ENCODE assay signal across 9 mouse cellular contexts in the genomic region with DNA sequence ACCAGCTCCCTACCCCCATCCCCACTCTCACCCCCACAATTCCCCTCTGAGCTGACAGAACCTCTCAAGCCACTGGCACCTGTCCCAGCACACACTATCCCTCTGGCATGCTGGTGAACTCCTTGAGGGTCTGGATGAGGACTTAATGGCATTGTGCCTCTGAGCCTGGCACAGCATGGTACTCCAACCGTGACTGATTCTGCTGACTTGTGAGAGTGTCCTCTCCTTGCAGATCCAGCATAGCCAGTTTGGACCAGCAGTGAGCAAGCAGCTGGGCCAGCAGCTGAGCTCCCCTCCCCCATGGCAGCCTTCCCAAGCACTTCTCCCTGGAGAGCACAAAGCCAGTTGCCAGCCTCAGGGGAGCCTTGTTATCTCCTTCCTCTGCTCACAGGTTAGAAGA. TPM values are rescaled to one million over a fixed set of nuclear protein-coding genes. Genes with fewer than 3 reads are reported as not detected.
DNase-seq lines count a peak whose midpoint lies in the region; ATAC-seq lines count a peak whose summit lies in the region.
"Had no signal": no experiment of that assay in that cellular context is flagged by ENCODE, and none has a peak within 500 bp of the region (broad histone marks: within the 10 kb centered on the region; RNA-seq: fewer than 3 reads in every experiment).

No protein-coding gene starts in this region.

- H3K4me1 ChIP-seq in hindbrain, embryonic 10.5 days (replicated peaks): peaks cover 40% of the 10 kb centered on the region
- peaks cover 9% of the 10 kb centered on the region for H3K4me1 ChIP-seq in hindbrain, embryonic 12.5 days
- peaks cover 55% of the 10 kb centered on the region for H3K4me1 ChIP-seq in heart, embryonic 13.5 days
- peaks cover 7% of the 10 kb centered on the region; the same call in 1 of the 2 replicates for H3K4me1 ChIP-seq in stomach, embryonic 15.5 days

- no peak overlapping the region for H3K4me2 ChIP-seq in hindbrain, embryonic 12.5 days (replicated peaks)
- no peak overlapping the region for H3K4me2 ChIP-seq in heart, embryonic 13.5 days
- H3K4me2 ChIP-seq in stomach, embryonic 15.5 days: no peak overlapping the region

- no peak overlapping the region for H3K4me3 ChIP-seq in hindbrain, embryonic 10.5 days
- no peak overlapping the region for H3K4me3 ChIP-seq in hindbrain, embryonic 12.5 days
- no peak overlapping the region for H3K4me3 ChIP-seq in heart, embryonic 13.5 days
- no peak overlapping the region for H3K4me3 ChIP-seq in stomach, embryonic 15.5 days (replicated peaks)

- no peaks in the 10 kb centered on the region for H3K27me3 ChIP-seq in hindbrain, embryonic 10.5 days (ENCODE audit: insufficient read depth, poor library complexity, severe bottlenecking)
- no peaks in the 10 kb centered on the region for H3K27me3 ChIP-seq in hindbrain, embryonic 12.5 days
- H3K27me3 ChIP-seq in heart, embryonic 13.5 days (replicated peaks): no peaks in the 10 kb centered on the region
- no peaks in the 10 kb centered on the region for H3K27me3 ChIP-seq in stomach, embryonic 15.5 days (replicated peaks)
- H3K27me3 ChIP-seq: CH12.LX had no signal

- no peaks in the 10 kb centered on the region for H3K36me3 ChIP-seq in hindbrain, embryonic 10.5 days
- no peaks in the 10 kb centered on the region for H3K36me3 ChIP-seq in hindbrain, embryonic 12.5 days
- H3K36me3 ChIP-seq in heart, embryonic 13.5 days: no peaks in the 10 kb centered on the region
- no peaks in the 10 kb centered on the region for H3K36me3 ChIP-seq in stomach, embryonic 15.5 days

- no peak overlapping the region for H3K9ac ChIP-seq in hindbrain, embryonic 12.5 days
- H3K9ac ChIP-seq in heart, embryonic 13.5 days: peak overlapping the region; percentile 57
- no peak overlapping the region for H3K9ac ChIP-seq in stomach, embryonic 15.5 days

- no peak for ATAC-seq in hindbrain, embryonic 12.5 days (ENCODE audit: low FRiP score)
- no peak for ATAC-seq in heart, embryonic 13.5 days (ENCODE audit: extremely low read depth, insufficient number of reproducible peaks, low FRiP score, low TSS enrichment)
- ATAC-seq in stomach, embryonic 15.5 days (ENCODE audit: insufficient read depth, low FRiP score, low read depth): peak; percentile 25; the same call in 1 of the 2 replicates

- DNase-seq in hindbrain, embryonic 10.5 days (ENCODE audit: low spot score): no peak
- DNase-seq in cerebellum, postnatal 36 days: peak; percentile 23 to 26
- DNase-seq in kidney, postnatal 36 days: peak; percentile 90 to 95
- peak; percentile 88 for DNase-seq in lung, postnatal 25 days (ENCODE audit: low spot score)
- no peak for DNase-seq in c-Kit-positive CD71-positive TER-119-positive erythroid progenitor cells, embryonic 14.5 days (ENCODE audit: low spot score)

- no peaks in the 10 kb centered on the region for H3K9me3 ChIP-seq in hindbrain, embryonic 10.5 days
- H3K9me3 ChIP-seq in hindbrain, embryonic 12.5 days (replicated peaks): no peaks in the 10 kb centered on the region
- no peaks in the 10 kb centered on the region for H3K9me3 ChIP-seq in heart, embryonic 13.5 days
- no peaks in the 10 kb centered on the region for H3K9me3 ChIP-seq in stomach, embryonic 15.5 days

- 0 out of 2 replicates have a peak overlapping the region, but pooled peaks have one; percentile 29 for H3K27ac ChIP-seq in hindbrain, embryonic 10.5 days
- no peak overlapping the region for H3K27ac ChIP-seq in hindbrain, embryonic 12.5 days
- H3K27ac ChIP-seq in heart, embryonic 13.5 days (replicated peaks): peak overlapping the region; percentile 68
- H3K27ac ChIP-seq in stomach, embryonic 15.5 days: no peak overlapping the region; the same call in 1 of the 2 replicates

- WGBS in hindbrain, embryonic 10.5 days: 14% methylated on average over 1 of the region's 1 CpGs
- WGBS in hindbrain, embryonic 12.5 days: 8% methylated on average over 1 of the region's 1 CpGs
- WGBS in heart, embryonic 13.5 days: 7% methylated on average over 1 of the region's 1 CpGs
- 28% methylated on average over 1 of the region's 1 CpGs for WGBS in stomach, embryonic 15.5 days

RNA-seq across cellular contexts. Expression of a gene that starts 32.3 kb away (rescaled TPM):
- polyA plus RNA-seq in hindbrain, embryonic 10.5 days (2016; fragmentation: Nextera tagmentation; extraction: Ambion mirVana): 8.0 and 12.4 TPM in 2 replicates
- polyA plus RNA-seq in hindbrain, embryonic 12.5 days (2016; fragmentation: Nextera tagmentation; extraction: Ambion mirVana): 13.9 and 14.9 TPM in 2 replicates
- 21.2 and 22.6 TPM in 2 replicates for polyA plus RNA-seq in heart, embryonic 13.5 days (2015; fragmentation: Nextera tagmentation; extraction: Ambion mirVana)
- 29.6 and 29.8 TPM in 2 replicates for polyA plus RNA-seq in stomach, embryonic 15.5 days (2015; fragmentation: Nextera tagmentation; extraction: Ambion mirVana)

Comparison
In these comparisons a context has a peak if more than half of its experiments do, and no peak if none do; other contexts are left out.
1. H3K27ac ChIP-seq: peak in hindbrain, embryonic 10.5 days (single experiment) and heart, embryonic 13.5 days (single experiment); none in hindbrain, embryonic 12.5 days (single experiment) and stomach, embryonic 15.5 days (single experiment).
2. DNase-seq: peak in cerebellum, postnatal 36 days (2 of 2), kidney, postnatal 36 days (2 of 2) and lung, postnatal 25 days (single experiment); none in hindbrain, embryonic 10.5 days (single experiment) and c-Kit-positive CD71-positive TER-119-positive erythroid progenitor cells, embryonic 14.5 days (single experiment).